Mouse (Mus musculus): Measurements from ENCODE around the gene Alkbh5. TPM values are rescaled to one million over a fixed set of nuclear protein-coding genes. Genes with fewer than 3 reads are reported as not detected.

Alkbh5 gene
- polyA plus RNA-seq, 1 experiment = 30.4 TPM

Other genes with a start within 250 kb of the Alkbh5 start
- gene Tom1l2, start 183.5 kb upstream of the Alkbh5 start, polyA plus RNA-seq (2012; ENCODE audit: insufficient read depth, insufficient read length, missing spikeins) = 27.4 and 27.6 TPM in 2 replicates
- 1.2 and 1.8 TPM in 2 replicates for gene Drc3, start 183.1 kb upstream of the Alkbh5 start, polyA plus RNA-seq (2012; ENCODE audit: insufficient read depth, insufficient read length, missing spikeins)
- 51.5 and 87.5 TPM in 2 replicates for gene Gid4, start 119.2 kb upstream of the Alkbh5 start, polyA plus RNA-seq (2012; ENCODE audit: insufficient read depth, insufficient read length, missing spikeins)
- 156 and 170 TPM in 2 replicates for gene Atpaf2, start 117.9 kb upstream of the Alkbh5 start, polyA plus RNA-seq (2012; ENCODE audit: insufficient read depth, insufficient read length, missing spikeins)
- 39.2 and 42.3 TPM in 2 replicates for gene Drg2, start 81.8 kb upstream of the Alkbh5 start, polyA plus RNA-seq (2012; ENCODE audit: insufficient read depth, insufficient read length, missing spikeins)
- not detected in 2 replicates for gene Myo15, start 67.0 kb upstream of the Alkbh5 start, polyA plus RNA-seq (2012; ENCODE audit: insufficient read depth, insufficient read length, missing spikeins)
- gene Llgl1, start 163.3 kb downstream of the Alkbh5 start, polyA plus RNA-seq (2012; ENCODE audit: insufficient read depth, insufficient read length, missing spikeins) = 4.3 and 4.4 TPM in 2 replicates
- gene Flii, start 190.9 kb downstream of the Alkbh5 start, polyA plus RNA-seq (2012; ENCODE audit: insufficient read depth, insufficient read length, missing spikeins) = 68.5 and 68.8 TPM in 2 replicates
- gene Mief2, start 192.0 kb downstream of the Alkbh5 start, polyA plus RNA-seq (2012; ENCODE audit: insufficient read depth, insufficient read length, missing spikeins) = 23.5 and 30.7 TPM in 2 replicates
- gene Top3a, start 241.0 kb downstream of the Alkbh5 start, polyA plus RNA-seq (2012; ENCODE audit: insufficient read depth, insufficient read length, missing spikeins) = 2.2 and 2.6 TPM in 2 replicates
- 8.0 and 8.5 TPM in 2 replicates for gene Smcr8, start 241.1 kb downstream of the Alkbh5 start, polyA plus RNA-seq (2012; ENCODE audit: insufficient read depth, insufficient read length, missing spikeins)